Mouse (Mus musculus) gonadal fat pad, adult 2 months (tissue): ENCODE measurements around the gene Lgr4. TPM values are rescaled to one million over a fixed set of nuclear protein-coding genes. Genes with fewer than 3 reads are reported as not detected.
"Not testable (repeated sequence)": the region's sequence is repeated elsewhere in the genome, so short reads cannot be mapped to it uniquely, and the experiment has no call there.

Experiments used
- DNase-seq: peaks from one replicate; pipeline ENCODE4 v3.0.0-alpha.2; 2012; ENCODE audit warnings: low read depth
- polyA plus RNA-seq: library from polyadenylated mRNA; depleted of rRNA; stranded (reverse); fragments of >200 nt; gene quantifications from 2 replicates; pipeline ENCODE4 v1.2.3, GENCODE M21; 2012; rRNA removed

Gene Lgr4
- 31.5 and 46.4 TPM in 2 replicates for polyA plus RNA-seq

- peak; percentile 95 for DNase-seq
Measured at GRCm38 (mm10) chr2:109917496-109918413, at the start of gene Lgr4. Gene Lgr4 (plus strand): TSS chr2:109917647.

GRCm38 (mm10) chr2:109879429-109879828 lies 38.0 kb upstream of the Lgr4 start:
- not testable (repeated sequence) for DNase-seq

- DNase-seq, result no peak
Measured at GRCm38 (mm10) chr2:109881111-109881510, 36.3 kb upstream of the Lgr4 start.

DNA sequence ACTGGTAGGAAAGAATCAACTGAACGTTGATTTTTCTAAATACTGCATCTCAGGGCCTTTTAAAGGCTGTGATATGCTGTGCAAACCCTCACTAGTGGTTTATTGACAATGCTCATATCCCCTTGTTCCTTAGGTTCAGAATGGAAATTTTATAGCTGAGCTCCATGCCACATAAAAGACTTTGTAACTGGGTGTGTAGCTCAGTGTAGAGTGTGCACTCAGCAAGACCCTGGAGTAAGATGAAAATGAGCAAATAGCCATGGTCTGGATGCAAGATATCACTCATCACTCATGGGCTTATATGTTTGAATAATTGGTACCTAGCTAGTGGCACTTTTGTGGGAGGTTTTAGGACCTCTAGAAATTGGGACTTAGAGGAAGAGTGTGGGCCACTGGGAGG lies 35.8 kb upstream of the Lgr4 start:
- no peak for DNase-seq

DNA sequence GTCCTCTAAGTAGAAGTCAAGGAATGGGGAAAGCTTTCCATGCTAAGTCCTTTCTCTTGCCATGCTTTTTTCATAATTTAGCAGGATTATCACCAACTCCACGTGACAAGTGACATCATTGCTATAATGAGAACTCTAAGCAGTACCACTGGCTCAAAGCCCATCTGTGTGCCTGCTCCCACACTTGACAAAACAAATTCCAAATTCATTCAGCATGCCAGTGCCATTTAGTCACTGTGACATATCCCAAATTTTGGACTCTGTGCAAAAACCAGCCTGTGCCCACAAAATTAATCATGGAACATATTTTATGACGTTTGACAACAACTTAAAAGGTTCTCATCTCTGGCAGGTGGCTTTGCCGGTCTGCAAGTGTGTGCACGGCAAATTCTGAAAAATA lies 33.3 kb upstream of the Lgr4 start:
- no peak for DNase-seq

- DNase-seq, result peak; percentile 60
Measured at GRCm38 (mm10) chr2:109884507-109884906, 32.9 kb upstream of the Lgr4 start.

DNA sequence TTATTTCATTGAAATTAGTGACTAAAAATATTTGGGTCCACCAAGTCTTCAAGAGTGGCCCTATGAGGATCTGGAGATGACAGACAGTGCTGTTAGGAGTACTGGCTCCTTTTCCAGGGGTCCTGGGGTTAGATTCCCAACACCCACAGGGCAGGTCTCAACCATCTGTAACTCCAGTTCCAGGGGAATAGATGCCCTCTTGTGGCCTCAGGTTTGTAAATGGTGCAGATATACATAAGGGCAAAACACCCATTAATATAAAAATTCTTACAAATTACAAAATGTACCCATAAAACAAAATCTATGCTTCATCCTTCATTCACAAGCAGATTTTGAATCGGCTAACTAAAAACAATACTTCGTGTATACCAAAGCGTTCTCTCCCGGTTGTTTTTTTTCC lies 27.4 kb upstream of the Lgr4 start:
- DNase-seq, result no peak

GRCm38 (mm10) chr2:109890597-109890996 lies 26.9 kb upstream of the Lgr4 start, which contains the start of gene Lin7c:
Gene Lin7c (plus strand): TSS chr2:109890853.
- DNase-seq, result no peak

DNA sequence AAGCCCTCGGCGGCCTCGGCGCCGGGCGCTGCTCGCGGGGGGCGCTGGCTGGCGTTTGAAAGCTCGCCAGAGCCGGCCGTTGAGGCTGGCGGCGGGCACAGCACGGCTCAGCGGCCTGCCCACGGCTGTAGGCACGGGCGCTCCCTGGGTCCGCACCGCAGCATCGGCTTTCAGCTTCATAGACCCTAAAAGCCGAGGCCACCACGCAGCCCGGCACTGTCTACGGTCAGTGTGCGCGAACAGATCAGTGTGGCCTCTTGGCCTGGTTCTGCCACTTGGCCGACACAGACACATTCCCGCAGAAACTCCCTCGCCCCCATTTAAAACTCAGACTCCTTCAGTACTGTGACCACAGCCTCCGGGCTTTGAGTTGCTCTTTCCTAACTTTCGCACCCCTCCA lies 26.4 kb upstream of the Lgr4 start:
- no peak for DNase-seq

- DNase-seq, result no peak
Measured at GRCm38 (mm10) chr2:109891471-109891870, 26.0 kb upstream of the Lgr4 start.

GRCm38 (mm10) chr2:109896311-109896710 lies 21.1 kb upstream of the Lgr4 start:
- DNase-seq, result no peak

GRCm38 (mm10) chr2:109902869-109903268 lies 14.6 kb upstream of the Lgr4 start:
- no peak for DNase-seq

DNA sequence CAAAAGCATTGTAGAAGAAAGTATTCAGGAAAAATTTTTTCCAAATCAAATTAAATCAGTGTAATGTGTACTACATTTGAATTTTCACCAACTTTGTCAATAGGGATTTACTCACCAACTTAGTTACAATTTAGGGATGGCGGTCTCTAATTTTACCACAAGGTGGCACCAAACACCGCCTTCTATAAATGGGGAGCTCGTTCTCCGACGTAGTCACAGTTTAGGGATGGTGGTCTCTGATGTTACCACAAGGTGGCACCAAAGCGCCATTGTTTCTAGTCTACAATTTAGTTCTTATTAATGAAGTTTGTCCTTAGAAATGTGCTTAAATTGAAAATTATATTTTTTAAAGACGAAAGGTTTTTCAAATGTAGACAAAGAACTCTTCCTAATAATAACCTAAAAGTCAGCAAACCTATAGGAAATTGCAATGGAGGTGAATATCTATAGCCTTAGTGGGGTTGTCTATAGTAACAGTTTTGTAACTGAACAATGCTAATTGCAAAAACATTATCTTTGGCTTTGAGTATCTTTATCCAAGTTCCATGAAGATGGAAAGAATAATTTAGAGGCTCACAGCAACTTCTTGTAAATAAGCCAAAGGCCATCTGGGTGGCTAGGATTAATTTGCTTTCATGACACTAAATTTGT lies 13.2 kb upstream of the Lgr4 start:
- DNase-seq, result no peak

- no peak for DNase-seq
Measured at GRCm38 (mm10) chr2:109909122-109909521, 8.3 kb upstream of the Lgr4 start.

DNA sequence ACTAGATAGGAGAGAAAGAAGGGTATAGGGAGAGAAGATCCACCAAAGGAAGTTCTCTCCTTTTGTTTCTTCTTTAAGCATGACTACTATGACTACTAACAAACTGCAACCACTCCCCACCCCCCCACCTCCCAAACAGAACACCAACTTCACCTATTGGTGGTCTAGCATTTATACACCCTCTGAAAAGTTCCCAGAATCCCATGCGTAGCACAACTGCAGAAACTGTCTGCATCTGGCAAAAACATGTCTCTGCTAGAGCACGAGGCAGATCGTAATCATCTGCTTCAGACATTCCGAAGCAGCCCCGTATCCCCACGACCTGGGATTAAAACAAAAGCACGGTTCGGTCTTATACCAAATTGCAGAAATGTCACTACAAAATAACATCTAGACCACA lies 5.2 kb upstream of the Lgr4 start:
- no peak for DNase-seq

DNA sequence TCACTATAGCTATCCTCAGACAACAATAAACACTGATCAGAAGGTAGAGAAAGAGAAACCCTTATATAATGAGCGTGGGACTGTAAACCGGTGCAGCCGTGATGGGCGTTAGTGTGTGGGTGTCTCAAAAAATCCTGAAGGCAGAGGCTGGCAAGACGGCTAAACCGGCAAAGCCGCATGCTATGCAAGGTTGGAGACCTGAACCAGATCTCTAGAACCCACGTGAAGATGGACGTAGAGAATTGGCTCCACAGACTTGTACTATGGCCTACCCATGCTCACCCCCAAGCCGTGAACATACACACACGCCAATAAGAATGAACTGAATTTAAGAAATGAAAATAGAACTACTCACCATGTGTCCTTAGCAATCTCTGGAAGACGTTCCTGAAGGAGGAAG lies 4.7 kb upstream of the Lgr4 start:
- no peak for DNase-seq

DNA sequence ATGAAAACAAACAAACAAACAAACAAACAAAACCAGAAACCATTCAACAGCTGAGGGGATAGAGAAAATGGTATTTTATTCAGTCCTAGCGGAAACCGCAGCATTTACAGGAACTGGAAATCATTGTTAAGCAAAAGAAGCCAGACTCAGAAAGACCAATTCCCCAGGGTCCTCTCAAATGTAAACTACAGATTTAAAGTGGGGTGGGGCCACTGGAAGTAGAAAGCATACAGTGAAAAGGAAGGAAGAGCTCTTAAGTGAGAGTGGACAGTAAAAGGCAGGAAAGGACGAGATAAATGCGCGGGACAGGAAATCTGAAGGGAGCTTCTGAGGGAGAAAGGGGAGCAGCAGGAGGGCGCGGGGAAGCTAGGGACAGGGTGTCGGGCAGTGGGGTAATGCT lies 4.2 kb upstream of the Lgr4 start:
- no peak for DNase-seq

- DNase-seq, result no peak
Measured at GRCm38 (mm10) chr2:109914601-109915000, 2.8 kb upstream of the Lgr4 start.

DNA sequence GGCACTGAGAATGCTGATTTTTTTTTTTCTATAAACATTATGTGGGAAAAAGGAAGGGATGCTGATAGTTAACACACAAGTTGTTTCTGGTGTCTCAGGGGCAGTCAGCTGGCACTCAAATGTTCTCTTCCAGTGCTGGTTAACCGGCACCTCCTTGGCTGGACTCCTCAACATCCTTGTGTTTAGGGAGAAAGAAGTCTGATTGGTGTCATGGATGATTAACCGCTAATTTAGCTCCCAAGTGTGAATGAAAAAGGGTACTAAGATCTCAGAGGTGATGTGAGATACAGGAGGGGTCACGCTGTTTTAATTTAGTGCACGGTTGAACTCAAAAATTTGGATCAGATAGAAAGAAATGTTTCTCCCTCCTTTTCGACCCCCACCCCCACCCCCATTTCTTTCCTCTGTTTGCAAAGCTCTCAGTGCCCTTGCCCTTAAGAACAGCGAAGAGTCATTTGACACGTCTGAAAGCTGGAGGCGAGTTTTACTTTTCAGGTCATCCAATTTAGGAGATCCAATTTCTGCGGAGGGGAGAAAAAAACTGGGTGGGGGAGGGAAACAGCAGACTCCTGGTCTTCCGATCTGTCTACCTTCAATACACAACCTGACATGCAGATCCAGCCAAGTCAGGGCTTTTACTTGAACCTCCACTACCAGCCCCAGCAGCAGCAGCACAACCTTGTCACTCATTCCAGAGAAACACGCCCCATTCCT lies 508 bp upstream of the Lgr4 start:
- no peak for DNase-seq

DNA sequence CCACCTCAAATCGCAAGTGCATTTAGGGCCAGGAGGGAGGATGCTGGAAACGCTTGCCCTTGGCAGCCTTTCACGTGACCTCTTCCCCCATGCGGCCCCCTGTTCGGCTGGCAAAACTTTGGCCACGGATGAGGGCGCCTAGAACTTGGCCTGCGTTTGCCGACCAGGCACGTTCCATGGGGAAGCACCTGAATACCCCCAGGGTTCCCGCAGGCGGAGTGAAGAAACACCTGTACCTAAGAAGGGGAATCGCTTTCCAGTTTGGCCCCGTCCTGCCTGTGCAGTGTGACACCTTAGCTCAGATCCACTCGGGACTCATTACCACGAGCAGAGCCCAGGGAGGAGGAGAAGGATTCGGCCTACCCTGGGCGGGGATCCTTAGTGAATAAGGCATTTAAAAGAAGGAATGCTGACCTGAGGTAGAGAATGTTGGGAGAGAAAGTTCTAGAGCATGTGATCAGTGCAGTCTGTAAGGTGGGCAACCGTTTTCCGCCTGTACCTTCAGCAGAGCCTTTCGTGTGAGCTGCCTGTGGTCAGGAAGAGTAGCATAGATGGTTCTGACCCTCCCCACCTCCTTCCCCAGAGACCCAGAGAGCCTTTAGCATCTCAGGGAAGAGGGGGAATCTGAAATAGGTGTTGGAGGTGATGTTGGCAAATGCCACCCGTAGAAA lies 1.3 kb downstream of the Lgr4 start:
- no peak for DNase-seq

DNA sequence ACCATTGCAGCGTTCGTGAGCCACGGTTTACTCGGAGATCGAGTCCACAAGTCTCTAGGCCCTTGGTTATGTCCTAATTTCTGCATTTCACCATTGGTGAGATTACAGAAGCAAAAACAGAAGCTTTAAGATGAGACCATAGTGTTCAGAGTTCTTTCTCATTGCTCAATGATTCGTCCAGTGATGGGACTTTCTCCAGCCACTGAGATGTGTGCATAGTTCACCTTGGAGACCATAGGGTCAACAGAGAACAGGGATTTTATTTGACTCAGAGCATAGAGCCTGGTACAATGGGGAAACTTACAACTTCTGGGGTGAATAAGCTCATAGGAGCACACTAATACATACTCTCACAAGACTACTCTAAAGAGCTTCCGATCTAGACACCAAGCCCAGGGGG lies 3.0 kb downstream of the Lgr4 start:
- peak; percentile 83 for DNase-seq
